Mouse (Mus musculus) hindbrain, embryonic 10.5 days (tissue): ENCODE data around the gene Cdk5. TPM values are rescaled to one million over a fixed set of nuclear protein-coding genes. Genes with fewer than 3 reads are reported as not detected.
"Not testable (repeated sequence)": the region's sequence is repeated elsewhere in the genome, so short reads cannot be mapped to it uniquely, and the experiment has no call there.

ENCODE experiments used
- DNase-seq: peaks from one replicate; pipeline ENCODE4 v3.0.0-alpha.2; 2017; ENCODE audit warnings: low spot score
- H3K27ac ChIP-seq: fragments of 300-500 bp; sonication (generic); 2 replicates; pipeline ENCODE4 v1.5.1; 2016; ENCODE audit warnings: mild to moderate bottlenecking, moderate library complexity
- H3K27me3 ChIP-seq: fragments of 300-500 bp; sonication (generic); 2 replicates; pipeline ENCODE4 v1.6.1; 2016; ENCODE audit warnings: mild to moderate bottlenecking; ENCODE audit not compliant: poor library complexity, insufficient read depth, severe bottlenecking
- H3K36me3 ChIP-seq: fragments of 300-500 bp; sonication (generic); 2 replicates; pipeline ENCODE4 v1.6.1; 2016; ENCODE audit warnings: mild to moderate bottlenecking, moderate library complexity
- H3K4me1 ChIP-seq: fragments of 300-500 bp; sonication (generic); replicated peaks from 2 replicates; pipeline ENCODE4 v1.6.1; 2016; ENCODE audit warnings: mild to moderate bottlenecking
- H3K4me3 ChIP-seq: fragments of 300-500 bp; sonication (generic); 2 replicates; pipeline ENCODE4 v1.5.1; 2016; ENCODE audit warnings: mild to moderate bottlenecking, moderate library complexity
- H3K9me3 ChIP-seq: fragments of 300-500 bp; sonication (generic); 2 replicates; pipeline ENCODE4 v1.6.1; 2016; ENCODE audit warnings: mild to moderate bottlenecking, moderate library complexity
- WGBS: fragments of 180-500 bp; shearing (Covaris S2); methylation state at CpG from one replicate; pipeline ENCODE4 v1.1.7; 2016; 5-methylcytosine and 5-hydroxymethylcytosine counted together
- polyA plus RNA-seq: library from polyadenylated mRNA; unstranded; fragments of >200 nt; fragmentation: Nextera tagmentation; extraction: Ambion mirVana; gene quantifications from 2 replicates; pipeline ENCODE4 v1.2.1, GENCODE M21; 2016

The Cdk5 gene
- polyA plus RNA-seq, 1 experiment from 2014 or later: 61.4 TPM

- H3K9me3 ChIP-seq: no peaks in the 10 kb centered on the region
- no peak overlapping the region for H3K4me3 ChIP-seq
- H3K36me3 ChIP-seq: peaks cover 86% of the 10 kb centered on the region
- H3K27ac ChIP-seq: no peak overlapping the region
- DNase-seq: no peak
- H3K27me3 ChIP-seq: no peaks in the 10 kb centered on the region
- 69% methylated on average over 3 of the region's 3 CpGs for WGBS
- peaks cover under 1% of the 10 kb centered on the region; the same call in 1 of the 2 replicates for H3K4me1 ChIP-seq
Observed at GRCm38 (mm10) chr5:24405389-24405876, 17.9 kb downstream of the Cdk5 start.

DNA sequence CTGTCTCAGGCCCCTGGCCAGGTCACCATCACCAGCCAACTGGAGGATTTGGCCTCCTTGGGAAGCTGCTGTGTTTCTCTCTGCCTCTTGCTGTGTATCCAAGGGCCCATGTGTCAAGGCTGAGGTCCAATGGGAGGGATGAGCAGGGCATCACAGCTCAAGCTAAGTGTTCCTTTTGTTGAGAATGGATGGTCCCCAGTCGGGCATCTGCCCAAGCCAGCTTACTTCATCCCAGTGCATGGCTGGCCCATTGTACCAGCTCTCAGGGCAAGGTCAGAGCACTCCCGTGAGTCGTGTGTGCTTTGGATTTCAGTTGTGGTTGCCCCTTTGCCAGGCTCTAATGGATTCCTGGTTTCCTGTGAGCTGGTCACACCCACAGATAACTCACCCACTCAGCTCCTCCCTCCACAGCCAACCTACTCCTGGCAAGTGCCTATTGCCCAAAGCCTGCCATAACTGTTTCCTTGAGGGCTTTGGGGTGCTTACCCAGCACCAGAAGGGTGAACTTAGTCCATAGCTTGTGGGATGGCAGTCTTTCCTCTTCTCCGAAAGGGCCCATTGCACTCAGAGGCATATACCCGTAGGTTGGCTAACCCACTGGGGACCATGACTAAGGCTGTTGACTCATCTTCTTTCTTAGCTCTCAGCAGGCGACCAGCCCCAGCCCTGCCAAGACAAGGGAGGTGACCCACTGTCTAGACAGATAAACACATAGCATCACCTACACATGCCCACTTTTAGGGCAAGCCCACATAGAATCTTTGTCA lies 18.6 kb downstream of the Cdk5 start:
- Histone ChIP-seq H3K9me3 (no peaks in the 10 kb centered on the region), H3K36me3 (peaks cover 93% of the 10 kb centered on the region), H3K4me3 (no peak overlapping the region), H3K27me3 (no peaks in the 10 kb centered on the region), H3K27ac (no peak overlapping the region), H3K4me1 (peaks cover 7% of the 10 kb centered on the region; the same call in 1 of the 2 replicates)
- WGBS: 78% methylated on average over 6 of the region's 6 CpGs
- DNase-seq: no peak

GRCm38 (mm10) chr5:24401969-24402368 lies 21.4 kb downstream of the Cdk5 start:
- 82% methylated on average over 9 of the region's 9 CpGs for WGBS
- DNase-seq: no peak
- Histone ChIP-seq H3K9me3 (no peaks in the 10 kb centered on the region), H3K4me3 (no peak overlapping the region), H3K4me1 (peaks cover 8% of the 10 kb centered on the region; the same call in 1 of the 2 replicates), H3K27me3 (no peaks in the 10 kb centered on the region), H3K27ac (no peak overlapping the region), H3K36me3 (peaks cover 72% of the 10 kb centered on the region)

DNA sequence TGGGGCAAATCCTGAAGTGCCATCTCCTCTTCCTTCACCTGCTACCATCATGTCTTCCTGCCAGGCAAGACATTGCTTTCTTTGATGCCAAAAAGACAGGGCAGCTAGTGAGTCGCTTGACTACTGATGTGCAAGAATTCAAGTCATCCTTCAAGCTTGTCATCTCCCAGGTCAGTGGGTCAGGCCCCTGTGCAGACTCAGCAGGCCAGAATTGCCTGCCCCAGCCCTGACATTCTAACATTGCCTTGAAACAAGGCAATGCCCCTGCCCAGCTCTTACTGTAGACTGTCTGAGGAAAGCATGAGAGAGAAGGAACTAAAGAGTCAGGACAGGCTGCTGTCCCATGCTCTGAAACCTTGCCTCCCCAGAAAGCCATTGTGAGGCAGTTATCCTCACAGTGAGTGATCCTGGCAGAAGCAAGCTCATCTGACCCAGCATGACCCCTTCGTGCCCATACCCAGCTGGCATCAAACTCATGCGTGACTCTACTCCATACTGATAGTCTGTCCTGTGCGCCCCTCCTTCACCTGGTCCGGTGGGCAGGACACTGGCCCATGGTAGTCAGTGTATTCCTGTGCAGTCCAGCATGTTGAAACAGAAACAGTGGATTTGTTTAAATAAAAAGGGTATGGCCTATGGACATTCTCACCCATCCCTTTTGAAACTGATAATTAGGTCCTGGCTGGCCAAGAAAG lies 22.3 kb downstream of the Cdk5 start:
- H3K27ac ChIP-seq: no peak overlapping the region
- H3K27me3 ChIP-seq: no peaks in the 10 kb centered on the region
- no peaks in the 10 kb centered on the region for H3K9me3 ChIP-seq
- H3K36me3 ChIP-seq: peaks cover 68% of the 10 kb centered on the region
- DNase-seq: no peak
- peaks cover 8% of the 10 kb centered on the region; the same call in 1 of the 2 replicates for H3K4me1 ChIP-seq
- WGBS: 91% methylated on average over 5 of the region's 5 CpGs
- no peak overlapping the region for H3K4me3 ChIP-seq

GRCm38 (mm10) chr5:24400362-24400761 lies 23.0 kb downstream of the Cdk5 start:
- no peak for DNase-seq
- 86% methylated on average over 11 of the region's 11 CpGs for WGBS
- Histone ChIP-seq H3K27me3 (no peaks in the 10 kb centered on the region), H3K27ac (no peak overlapping the region), H3K4me3 (no peak overlapping the region), H3K36me3 (peaks cover 61% of the 10 kb centered on the region), H3K4me1 (peaks cover 8% of the 10 kb centered on the region; the same call in 1 of the 2 replicates), H3K9me3 (no peaks in the 10 kb centered on the region)

GRCm38 (mm10) chr5:24399686-24400085 lies 23.6 kb downstream of the Cdk5 start:
- H3K9me3 ChIP-seq: no peaks in the 10 kb centered on the region
- H3K4me1 ChIP-seq: peaks cover 14% of the 10 kb centered on the region
- H3K36me3 ChIP-seq: peaks cover 55% of the 10 kb centered on the region
- H3K27me3 ChIP-seq: no peaks in the 10 kb centered on the region
- H3K27ac ChIP-seq: no peak overlapping the region
- no peak for DNase-seq
- 89% methylated on average over 10 of the region's 10 CpGs for WGBS
- no peak overlapping the region for H3K4me3 ChIP-seq

DNA sequence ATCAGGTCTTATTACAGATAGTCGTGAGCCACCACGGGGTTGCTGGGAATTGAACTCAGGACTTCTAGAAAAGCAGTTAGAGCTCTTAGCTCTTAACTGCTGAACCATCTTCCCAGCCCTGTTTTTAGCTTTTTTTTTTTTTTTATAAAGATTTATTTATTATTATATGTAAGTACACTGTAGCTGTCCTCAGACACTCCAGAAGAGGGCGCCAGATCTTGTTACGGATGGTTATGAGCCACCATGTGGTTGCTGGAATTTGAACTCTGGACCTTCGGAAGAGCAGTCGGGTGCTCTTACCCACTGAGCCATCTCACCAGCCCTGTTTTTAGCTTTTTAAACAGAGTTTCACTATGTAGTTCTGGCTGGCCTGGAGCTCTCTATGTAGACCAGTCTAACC lies 27.1 kb downstream of the Cdk5 start:
- not testable (repeated sequence) for DNase-seq, H3K27ac ChIP-seq, H3K9me3 ChIP-seq, H3K4me3 ChIP-seq, H3K27me3 ChIP-seq
- H3K4me1 ChIP-seq: peaks cover 21% of the 10 kb centered on the region
- WGBS: 88% methylated on average over 6 of the region's 6 CpGs
- H3K36me3 ChIP-seq: peaks cover 23% of the 10 kb centered on the region

DNA sequence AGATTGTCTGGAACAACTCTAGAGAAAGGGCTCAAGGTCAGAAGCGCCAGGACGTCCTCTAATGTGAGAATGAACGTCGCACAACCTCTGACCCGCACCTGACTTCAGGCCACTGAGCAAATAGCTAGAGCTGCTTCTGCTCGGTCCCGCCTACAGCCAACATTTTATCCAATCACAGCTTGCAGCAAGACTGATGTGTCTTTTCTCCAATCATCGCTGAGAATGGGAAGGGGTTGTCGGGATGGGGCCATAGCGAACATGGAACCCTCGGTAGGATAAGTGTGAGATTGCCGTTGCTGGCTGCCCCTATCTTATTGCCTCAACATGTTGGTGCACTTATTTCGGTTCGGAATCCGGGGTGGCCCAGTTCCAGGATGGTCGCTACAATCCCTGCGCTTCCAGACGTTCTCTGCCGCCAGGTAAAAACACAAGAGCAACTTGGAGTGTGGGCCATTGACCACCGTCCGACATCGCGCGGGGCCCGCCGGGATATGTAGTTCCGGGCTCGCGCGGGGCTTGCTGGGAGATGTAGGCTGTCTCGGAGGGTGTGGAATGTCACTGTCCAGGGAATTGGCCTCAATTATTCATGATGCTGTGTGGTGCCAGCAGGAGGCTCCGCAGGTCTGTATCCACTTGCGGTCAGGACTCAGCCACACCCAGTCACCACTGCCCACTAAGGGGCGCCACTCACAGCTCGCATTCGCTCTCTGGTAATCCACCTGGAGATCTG lies 29.0 kb downstream of the Cdk5 start:
- no peaks in the 10 kb centered on the region for H3K9me3 ChIP-seq
- H3K27ac ChIP-seq: peak overlapping the region; percentile 93
- peaks cover 25% of the 10 kb centered on the region for H3K27me3 ChIP-seq
- H3K36me3 ChIP-seq: peaks cover 7% of the 10 kb centered on the region; the same call in 1 of the 2 replicates
- H3K4me3 ChIP-seq: peak overlapping the region; percentile 61
- peak; percentile 95 for DNase-seq
- 2% methylated on average over 36 of the region's 36 CpGs for WGBS
- peaks cover 21% of the 10 kb centered on the region for H3K4me1 ChIP-seq

- Histone ChIP-seq H3K27me3 (peaks cover 33% of the 10 kb centered on the region), H3K36me3 (peaks cover 7% of the 10 kb centered on the region; the same call in 1 of the 2 replicates), H3K4me3 (peak within 1 kb of the TSS; percentile 61), H3K9me3 (no peaks in the 10 kb centered on the region), H3K4me1 (peaks cover 27% of the 10 kb centered on the region), H3K27ac (peak within 1 kb of the TSS; percentile 93)
- 22% methylated on average over 7 of the region's 7 CpGs for WGBS
- peak; percentile 79 for DNase-seq
Observed at GRCm38 (mm10) chr5:24393392-24393997, 29.8 kb downstream of the Cdk5 start, which contains the start of gene Abcb8. TSS of gene Abcb8 (plus strand) at chr5:24393663.

- 78% methylated on average over 7 of the region's 7 CpGs for WGBS
- peaks cover 7% of the 10 kb centered on the region; the same call in 1 of the 2 replicates for H3K36me3 ChIP-seq
- H3K4me1 ChIP-seq: peaks cover 34% of the 10 kb centered on the region
- no peak overlapping the region for H3K4me3 ChIP-seq
- DNase-seq: no peak
- peaks cover 41% of the 10 kb centered on the region for H3K27me3 ChIP-seq
- no peaks in the 10 kb centered on the region for H3K9me3 ChIP-seq
- H3K27ac ChIP-seq: no peak overlapping the region
Observed at GRCm38 (mm10) chr5:24392724-24393123, 30.6 kb downstream of the Cdk5 start.

DNA sequence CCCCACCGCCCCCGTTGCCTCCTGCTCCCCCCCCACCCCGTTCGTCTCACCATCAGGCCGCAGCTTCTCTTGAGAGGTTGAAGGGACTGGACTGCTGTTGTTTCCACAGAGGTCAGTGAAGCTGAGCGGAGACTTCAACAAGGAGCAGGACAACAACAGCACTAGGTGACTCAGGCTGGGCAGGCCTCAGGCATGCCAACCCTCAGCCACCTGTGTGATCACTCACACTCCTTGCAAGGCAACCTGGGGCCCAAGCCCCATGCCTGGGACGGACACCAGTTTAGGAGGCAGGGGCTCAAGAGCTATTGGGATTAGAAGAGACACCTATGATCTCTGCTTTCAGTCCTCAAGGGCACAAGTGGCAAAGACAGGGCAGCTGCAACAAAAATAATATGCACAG lies 31.5 kb downstream of the Cdk5 start, which contains the start of gene Atg9b:
Gene Atg9b, minus strand, starts transcription at position 280 of the 400 bp plus-strand sequence.
- H3K27ac ChIP-seq: no peak within 1 kb of the TSS
- 77% methylated on average over 7 of the region's 7 CpGs for WGBS
- no peak for DNase-seq
- H3K9me3 ChIP-seq: no peaks in the 10 kb centered on the region
- H3K27me3 ChIP-seq: peaks cover 50% of the 10 kb centered on the region
- peaks cover 4% of the 10 kb centered on the region; the same call in 1 of the 2 replicates for H3K36me3 ChIP-seq
- peaks cover 43% of the 10 kb centered on the region for H3K4me1 ChIP-seq
- H3K4me3 ChIP-seq: no peak within 1 kb of the TSS

- Histone ChIP-seq H3K9me3 (no peaks in the 10 kb centered on the region), H3K27me3 (peaks cover 72% of the 10 kb centered on the region), H3K36me3 (no peaks in the 10 kb centered on the region), H3K4me3 (no peak overlapping the region), H3K4me1 (peaks cover 48% of the 10 kb centered on the region), H3K27ac (peak overlapping the region; percentile 57)
- no peak for DNase-seq
- WGBS: 83% methylated on average over 4 of the region's 4 CpGs
Observed at GRCm38 (mm10) chr5:24389658-24390020, 33.7 kb downstream of the Cdk5 start.
